Mouse (Mus musculus): ENCODE measurements around the gene Pitpnm2. TPM values are rescaled to one million over a fixed set of nuclear protein-coding genes. Genes with fewer than 3 reads are reported as not detected.

The Pitpnm2 gene
- polyA plus RNA-seq, 1 experiment from 2014 or later, result 3.1 TPM

Other genes starting within 250 kb of the Pitpnm2 start
- gene Vps37b, start 217.5 kb downstream of the Pitpnm2 start, polyA plus RNA-seq (2015; fragmentation: Nextera tagmentation; extraction: Ambion mirVana), result 28.2 and 28.8 TPM in 2 replicates
- 2.3 and 2.5 TPM in 2 replicates for gene Abcb9, start 154.0 kb downstream of the Pitpnm2 start, polyA plus RNA-seq (2015; fragmentation: Nextera tagmentation; extraction: Ambion mirVana)
- gene Ogfod2, start 137.5 kb downstream of the Pitpnm2 start, polyA plus RNA-seq (2015; fragmentation: Nextera tagmentation; extraction: Ambion mirVana), result 26.3 and 29.2 TPM in 2 replicates
- 90.8 and 95.4 TPM in 2 replicates for gene Arl6ip4, start 133.7 kb downstream of the Pitpnm2 start, polyA plus RNA-seq (2015; fragmentation: Nextera tagmentation; extraction: Ambion mirVana)
- 8.0 and 10.3 TPM in 2 replicates for gene Mphosph9, start 78.2 kb upstream of the Pitpnm2 start, polyA plus RNA-seq (2015; fragmentation: Nextera tagmentation; extraction: Ambion mirVana)
- 13.4 and 15.5 TPM in 2 replicates for gene 2810006K23Rik, start 78.3 kb upstream of the Pitpnm2 start, polyA plus RNA-seq (2015; fragmentation: Nextera tagmentation; extraction: Ambion mirVana)
- gene Cdk2ap1, start 113.3 kb upstream of the Pitpnm2 start, polyA plus RNA-seq (2015; fragmentation: Nextera tagmentation; extraction: Ambion mirVana), result 69.0 and 118 TPM in 2 replicates
- gene Sbno1, start 176.2 kb upstream of the Pitpnm2 start, polyA plus RNA-seq (2015; fragmentation: Nextera tagmentation; extraction: Ambion mirVana), result 78.6 and 90.3 TPM in 2 replicates
- 93.5 and 105 TPM in 2 replicates for gene Kmt5a, start 190.2 kb upstream of the Pitpnm2 start, polyA plus RNA-seq (2015; fragmentation: Nextera tagmentation; extraction: Ambion mirVana)
- gene Rilpl2, start 228.6 kb upstream of the Pitpnm2 start, polyA plus RNA-seq (2015; fragmentation: Nextera tagmentation; extraction: Ambion mirVana), result 44.0 and 46.2 TPM in 2 replicates
- gene Snrnp35, start 233.4 kb upstream of the Pitpnm2 start, polyA plus RNA-seq (2015; fragmentation: Nextera tagmentation; extraction: Ambion mirVana), result 21.4 and 23.6 TPM in 2 replicates

All from intestine, embryonic 15.5 days (tissue).